Mouse (Mus musculus) neural tube, embryonic 13.5 days (tissue): ENCODE results near the gene Caap1. TPM values are rescaled to one million over a fixed set of nuclear protein-coding genes. Genes with fewer than 3 reads are reported as not detected.

ENCODE experiments used
- ATAC-seq: fragments of 200-750 bp; cut with Nextera tagmentation; 2 replicates; pipeline ENCODE4 v1.8.0; 2017; ENCODE audit warnings: low read depth, mild to moderate bottlenecking, moderate TSS enrichment, moderate library complexity
- H3K27ac ChIP-seq: fragments of 300-500 bp; sonication (generic); replicated peaks from 2 replicates; pipeline ENCODE4 v1.5.1; 2015; ENCODE audit warnings: moderate library complexity, mild to moderate bottlenecking, inconsistent platforms
- H3K27me3 ChIP-seq: fragments of 300-500 bp; sonication (generic); 2 replicates; pipeline ENCODE4 v1.6.1; 2015; ENCODE audit warnings: mild to moderate bottlenecking, inconsistent platforms
- H3K36me3 ChIP-seq: fragments of 300-500 bp; sonication (generic); 2 replicates; pipeline ENCODE4 v1.6.1; 2015; ENCODE audit warnings: mild to moderate bottlenecking, inconsistent platforms
- H3K4me1 ChIP-seq: fragments of 300-500 bp; sonication (generic); replicated peaks from 2 replicates; pipeline ENCODE4 v1.6.1; 2015; ENCODE audit warnings: inconsistent platforms
- H3K4me2 ChIP-seq: fragments of 300-500 bp; sonication (generic); 2 replicates; pipeline ENCODE4 v1.6.1; 2015; ENCODE audit warnings: inconsistent platforms, mild to moderate bottlenecking, moderate library complexity
- H3K4me3 ChIP-seq: fragments of 300-500 bp; sonication (generic); 2 replicates; pipeline ENCODE4 v1.5.1; 2015; ENCODE audit warnings: mild to moderate bottlenecking, inconsistent platforms
- H3K9ac ChIP-seq: fragments of 300-500 bp; sonication (generic); 2 replicates; pipeline ENCODE4 v1.6.1; 2015; ENCODE audit warnings: moderate library complexity, mild to moderate bottlenecking, inconsistent platforms
- H3K9me3 ChIP-seq: fragments of 300-500 bp; sonication (generic); 2 replicates; pipeline ENCODE4 v1.6.1; 2016; ENCODE audit warnings: inconsistent platforms
- WGBS: fragments of 180-500 bp; shearing (Covaris S2); methylation state at CpG from one replicate; pipeline ENCODE4 v1.1.7; 2015; 5-methylcytosine and 5-hydroxymethylcytosine counted together
- polyA plus RNA-seq: library from polyadenylated mRNA; unstranded; fragments of >200 nt; fragmentation: Nextera tagmentation; extraction: Ambion mirVana; gene quantifications from 2 replicates; pipeline ENCODE4 v1.2.1, GENCODE M21; 2015

Gene Caap1
- 21.6 and 26.0 TPM in 2 replicates for polyA plus RNA-seq

DNA sequence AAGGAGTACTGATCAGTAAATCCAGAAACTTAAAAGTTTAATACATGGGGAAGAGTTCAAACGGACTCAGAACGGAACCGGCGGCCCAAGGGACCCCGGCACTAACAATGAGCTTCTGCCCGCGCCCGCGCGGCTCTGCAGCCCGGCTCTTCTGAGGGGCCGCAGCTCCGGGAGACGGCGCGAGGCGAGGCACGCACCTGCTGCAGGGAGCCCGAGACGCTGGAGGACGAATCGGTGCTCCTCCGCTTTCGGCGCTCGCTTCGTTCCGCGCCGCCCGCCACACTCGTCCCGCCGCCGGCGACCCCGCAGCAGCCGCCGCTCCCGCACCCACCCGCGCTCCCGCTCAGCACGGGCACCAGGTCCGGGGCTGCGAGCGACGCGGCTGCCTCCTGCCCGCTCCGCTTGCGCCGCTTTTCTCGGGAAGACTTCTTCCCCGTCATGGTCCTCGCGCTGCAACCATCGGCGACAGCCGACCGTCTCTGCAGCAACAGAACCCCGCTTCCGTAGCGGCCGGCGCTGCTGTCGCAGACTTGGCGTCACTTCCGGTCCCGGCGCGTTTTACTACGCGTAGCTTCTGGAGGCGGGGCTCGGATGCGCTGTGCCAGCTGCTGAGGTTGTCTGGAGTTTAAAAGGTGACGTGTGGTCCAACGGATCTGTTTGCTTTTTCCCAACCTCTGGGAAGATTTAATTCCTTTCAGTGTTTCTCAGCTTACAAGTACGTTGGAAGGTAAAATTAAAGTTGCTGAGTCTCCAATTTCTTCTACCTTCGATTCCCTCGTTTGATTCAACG lies at the start of gene Caap1, which contains the start of gene Gm10306:
Caap1 (minus strand) TSS at position 532 of the 790 bp plus-strand sequence.
Gm10306 (plus strand) TSS at position 282 of the 790 bp plus-strand sequence.
- ATAC-seq = peak; percentile 97
- H3K36me3 ChIP-seq = no peaks in the 10 kb centered on the region
- peak within 1 kb of the TSS; percentile 73 for H3K4me2 ChIP-seq
- no peaks in the 10 kb centered on the region for H3K27me3 ChIP-seq
- under 1% methylated on average over 79 of the region's 83 CpGs for WGBS
- peak within 1 kb of the TSS; percentile 79 for H3K9ac ChIP-seq
- H3K27ac ChIP-seq = peak within 1 kb of the TSS; percentile 89
- H3K9me3 ChIP-seq = no peaks in the 10 kb centered on the region
- peak within 1 kb of the TSS; percentile 77 for H3K4me3 ChIP-seq
- peaks cover 17% of the 10 kb centered on the region for H3K4me1 ChIP-seq

DNA sequence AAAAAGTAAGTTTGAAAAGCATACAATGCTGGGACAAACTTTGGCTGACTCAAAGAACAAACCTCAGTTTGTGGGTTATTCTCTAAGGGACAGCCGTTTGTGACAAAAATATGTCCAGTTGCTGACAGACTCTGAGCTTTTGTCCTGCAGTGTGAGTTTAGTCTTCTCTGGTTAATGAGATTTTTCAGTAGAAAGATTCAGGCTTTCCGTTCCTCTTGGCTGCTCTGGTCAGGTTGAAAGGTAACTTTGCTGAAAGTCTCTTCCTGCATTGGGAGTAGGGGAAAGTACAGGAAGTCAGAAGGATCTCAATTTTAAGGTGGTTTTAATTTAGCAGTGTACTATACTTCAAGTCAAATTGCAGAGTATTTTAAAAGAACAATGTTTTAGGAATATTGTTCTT lies 49.0 kb upstream of the Caap1 start:
- no peaks in the 10 kb centered on the region for H3K36me3 ChIP-seq
- no peak overlapping the region for H3K9ac ChIP-seq
- H3K4me3 ChIP-seq = no peak overlapping the region
- ATAC-seq = no peak
- no peak overlapping the region for H3K27ac ChIP-seq
- 92% methylated on average over 2 of the region's 2 CpGs for WGBS
- H3K4me2 ChIP-seq = no peak overlapping the region
- peaks cover 26% of the 10 kb centered on the region for H3K4me1 ChIP-seq
- no peaks in the 10 kb centered on the region for H3K27me3 ChIP-seq
- no peaks in the 10 kb centered on the region for H3K9me3 ChIP-seq

DNA sequence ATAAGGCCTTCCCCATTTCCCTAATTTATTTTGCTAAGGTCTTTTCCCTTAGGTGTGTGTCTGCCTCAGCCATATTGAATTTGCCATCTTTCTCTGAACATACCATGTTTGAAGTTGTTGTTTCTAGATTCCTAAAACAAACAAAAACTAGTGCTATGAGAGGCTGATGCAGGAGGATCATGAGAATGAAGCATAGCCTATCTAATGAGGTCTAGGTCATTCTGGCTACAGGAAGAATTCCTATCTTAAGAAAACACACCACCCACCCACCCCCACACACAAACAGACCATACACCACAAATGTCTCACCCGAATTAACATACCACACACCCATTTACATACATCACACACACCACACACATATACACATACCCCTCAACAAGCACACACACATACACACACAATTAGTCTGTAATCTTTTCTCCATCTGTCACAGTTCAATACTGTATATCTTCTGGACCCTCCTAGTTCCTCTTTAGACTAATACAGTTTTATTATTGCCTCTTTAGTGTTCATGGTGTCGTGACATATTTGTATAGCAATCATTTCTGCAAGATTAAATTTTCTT lies 47.9 kb upstream of the Caap1 start:
- H3K27me3 ChIP-seq = no peaks in the 10 kb centered on the region
- 80% methylated on average over 2 of the region's 2 CpGs for WGBS
- no peak overlapping the region for H3K4me3 ChIP-seq
- peaks cover 29% of the 10 kb centered on the region for H3K4me1 ChIP-seq
- no peak overlapping the region for H3K9ac ChIP-seq
- H3K9me3 ChIP-seq = no peaks in the 10 kb centered on the region
- H3K27ac ChIP-seq = no peak overlapping the region
- ATAC-seq = no peak
- H3K36me3 ChIP-seq = no peaks in the 10 kb centered on the region
- H3K4me2 ChIP-seq = peak overlapping the region; percentile 80; the same call in 1 of the 2 replicates

DNA sequence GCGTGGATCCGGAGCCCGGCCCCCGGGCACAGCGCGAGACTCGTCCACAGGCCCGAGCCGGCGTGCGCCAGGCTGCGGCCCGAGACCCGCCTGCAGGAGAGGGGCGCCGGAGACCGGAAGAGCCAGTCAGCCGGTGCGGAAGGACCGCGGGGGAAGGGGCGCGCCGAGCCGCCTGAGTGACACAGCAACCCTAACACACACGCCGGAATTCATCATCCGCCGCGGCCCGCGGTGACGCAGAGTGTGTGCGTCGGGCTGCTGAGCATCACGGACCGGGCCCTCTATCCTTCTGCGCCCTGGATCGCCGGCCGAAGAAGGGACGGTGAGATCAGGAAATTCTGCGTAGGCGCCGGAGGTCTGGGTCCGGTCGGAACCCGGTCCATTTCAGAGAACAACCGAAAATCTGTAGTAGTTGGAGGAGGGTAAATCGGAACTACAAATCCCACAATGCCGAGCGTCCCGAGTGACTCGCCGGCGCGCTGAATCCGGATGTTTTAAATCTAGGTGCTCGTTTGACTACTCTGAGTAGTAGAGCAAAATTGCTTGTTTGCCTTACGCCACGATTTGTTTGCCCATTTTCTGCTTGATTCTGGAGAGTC lies 46.5 kb upstream of the Caap1 start, which contains the start of gene Plaa:
Plaa (minus strand) TSS at position 214 of the 599 bp plus-strand sequence.
- peak; percentile 99 for ATAC-seq
- H3K36me3 ChIP-seq = no peaks in the 10 kb centered on the region
- H3K4me3 ChIP-seq = peak within 1 kb of the TSS; percentile 92
- no peaks in the 10 kb centered on the region for H3K27me3 ChIP-seq
- H3K4me1 ChIP-seq = peaks cover 29% of the 10 kb centered on the region
- peak within 1 kb of the TSS; percentile 98 for H3K9ac ChIP-seq
- H3K27ac ChIP-seq = peak within 1 kb of the TSS; percentile 95
- H3K4me2 ChIP-seq = peak within 1 kb of the TSS; percentile 88
- WGBS = under 1% methylated on average over 61 of the region's 61 CpGs
- H3K9me3 ChIP-seq = no peaks in the 10 kb centered on the region

DNA sequence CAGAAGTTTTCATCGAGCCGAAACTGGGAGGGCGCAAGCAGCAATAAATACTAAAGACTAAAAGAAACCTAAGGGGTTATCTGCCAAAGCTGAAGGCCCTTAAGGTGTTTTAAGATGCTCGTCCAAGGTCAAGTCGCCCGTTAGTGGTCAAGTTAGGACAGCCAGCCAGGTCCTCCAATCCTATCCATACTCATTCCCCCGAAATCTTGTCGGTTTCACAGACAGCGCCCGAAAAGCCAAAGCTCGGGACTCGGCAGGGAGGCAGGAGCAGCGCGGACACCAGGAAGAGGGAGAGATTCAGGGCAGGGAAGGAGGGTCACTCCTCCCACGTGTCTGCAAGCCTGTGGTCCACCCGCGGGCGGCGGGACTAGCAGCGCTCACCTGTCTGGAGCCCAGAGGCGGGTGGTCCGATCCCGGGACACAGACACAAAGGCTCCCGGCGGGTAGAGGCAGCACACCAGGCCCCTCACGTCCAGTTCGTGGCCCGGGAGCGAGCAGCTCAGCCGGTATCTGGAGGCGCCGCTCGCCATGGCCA lies 46.0 kb upstream of the Caap1 start:
- under 1% methylated on average over 33 of the region's 33 CpGs for WGBS
- Histone ChIP-seq H3K27ac (peak overlapping the region; percentile 95), H3K4me3 (peak overlapping the region; percentile 92), H3K9ac (peak overlapping the region; percentile 98), H3K9me3 (no peaks in the 10 kb centered on the region), H3K4me1 (peaks cover 29% of the 10 kb centered on the region), H3K27me3 (no peaks in the 10 kb centered on the region), H3K36me3 (no peaks in the 10 kb centered on the region), H3K4me2 (peak overlapping the region; percentile 88)
- ATAC-seq = no peak; the same call in none of the 2 replicates

DNA sequence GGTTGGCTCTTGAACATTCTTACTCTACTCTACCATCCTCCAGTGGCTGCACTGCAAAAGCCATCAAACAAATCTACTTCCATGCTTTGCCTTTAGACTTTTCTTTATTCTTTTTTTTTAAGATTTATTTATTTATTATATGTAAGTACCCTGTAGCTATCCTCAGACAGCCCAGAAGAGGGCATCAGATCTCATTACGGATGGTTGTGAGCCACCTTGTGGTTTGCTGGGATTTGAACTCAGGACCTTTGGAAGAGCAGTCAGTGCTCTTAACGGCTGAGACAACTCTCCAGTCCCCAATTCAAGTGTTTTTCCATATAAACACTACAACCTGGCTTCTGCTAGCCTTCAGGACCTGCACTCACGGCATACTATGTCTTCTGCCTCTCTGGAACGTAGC lies 44.8 kb upstream of the Caap1 start:
- H3K9ac ChIP-seq = no peak overlapping the region
- 0 out of 2 replicates have a peak overlapping the region, but pooled peaks have one; percentile 92 for H3K4me3 ChIP-seq
- ATAC-seq = no peak
- no peaks in the 10 kb centered on the region for H3K36me3 ChIP-seq
- no peaks in the 10 kb centered on the region for H3K9me3 ChIP-seq
- no peaks in the 10 kb centered on the region for H3K27me3 ChIP-seq
- WGBS = 94% methylated on average over 4 of the region's 4 CpGs
- no peak overlapping the region for H3K27ac ChIP-seq
- H3K4me2 ChIP-seq = peak overlapping the region; percentile 88
- H3K4me1 ChIP-seq = peaks cover 29% of the 10 kb centered on the region

DNA sequence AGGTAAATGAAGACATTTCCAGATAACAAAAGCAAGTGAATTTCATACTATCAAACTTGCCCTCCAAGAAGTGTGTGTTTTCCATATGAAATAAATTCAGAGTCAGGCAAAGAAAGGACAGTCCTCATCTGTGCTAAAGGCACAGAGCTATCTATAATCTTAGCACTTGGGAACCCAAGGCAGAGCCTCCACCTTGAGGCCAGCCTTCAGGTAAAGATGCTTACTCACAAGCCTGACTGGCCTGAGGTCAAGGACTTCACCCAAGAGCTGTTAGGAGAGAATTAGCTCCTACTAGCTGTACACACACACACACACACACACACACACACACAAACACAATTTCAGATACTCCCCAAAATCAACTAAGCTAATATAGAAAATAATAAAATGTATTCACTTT lies 36.1 kb upstream of the Caap1 start:
- Histone ChIP-seq H3K4me2 (no peak overlapping the region), H3K9me3 (no peaks in the 10 kb centered on the region), H3K4me1 (peaks cover 7% of the 10 kb centered on the region; the same call in 1 of the 2 replicates), H3K27me3 (no peaks in the 10 kb centered on the region), H3K9ac (no peak overlapping the region), H3K27ac (no peak overlapping the region), H3K4me3 (no peak overlapping the region), H3K36me3 (no peaks in the 10 kb centered on the region)
- ATAC-seq = no peak

DNA sequence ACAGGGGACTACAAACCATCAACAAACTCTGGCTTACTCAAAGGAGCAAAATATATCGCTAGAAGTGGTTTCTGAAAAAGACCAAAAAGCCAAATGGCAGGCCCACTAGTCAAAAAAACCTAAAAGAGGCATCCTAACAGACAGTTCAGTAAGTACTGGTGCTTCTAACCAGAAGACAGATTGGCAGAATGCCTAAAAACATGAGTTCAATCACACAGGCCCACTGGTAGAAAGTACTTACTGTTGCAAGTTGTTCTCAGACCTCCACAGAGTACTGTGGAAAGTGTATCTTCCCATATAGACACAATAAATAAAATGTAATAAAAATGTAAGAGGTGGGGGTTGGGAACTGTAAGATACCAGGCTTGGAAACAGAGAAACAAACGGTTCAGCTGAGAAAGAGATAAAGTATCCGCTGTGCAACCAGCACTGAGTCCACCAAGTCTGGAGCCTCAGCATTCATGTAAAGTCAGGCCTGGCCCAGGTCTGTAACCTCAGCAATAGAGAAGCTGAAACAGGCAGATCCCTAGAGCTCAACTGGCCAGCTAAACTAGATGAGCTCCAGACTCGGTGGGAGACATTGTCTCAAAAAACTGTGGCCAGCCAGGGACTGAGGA lies 35.3 kb upstream of the Caap1 start:
- H3K27ac ChIP-seq = no peak overlapping the region
- no peak overlapping the region for H3K4me2 ChIP-seq
- H3K9me3 ChIP-seq = no peaks in the 10 kb centered on the region
- 87% methylated on average over 4 of the region's 4 CpGs for WGBS
- no peak overlapping the region for H3K4me3 ChIP-seq
- H3K27me3 ChIP-seq = no peaks in the 10 kb centered on the region
- peaks cover 7% of the 10 kb centered on the region; the same call in 1 of the 2 replicates for H3K4me1 ChIP-seq
- no peaks in the 10 kb centered on the region for H3K36me3 ChIP-seq
- ATAC-seq = no peak
- H3K9ac ChIP-seq = no peak overlapping the region

DNA sequence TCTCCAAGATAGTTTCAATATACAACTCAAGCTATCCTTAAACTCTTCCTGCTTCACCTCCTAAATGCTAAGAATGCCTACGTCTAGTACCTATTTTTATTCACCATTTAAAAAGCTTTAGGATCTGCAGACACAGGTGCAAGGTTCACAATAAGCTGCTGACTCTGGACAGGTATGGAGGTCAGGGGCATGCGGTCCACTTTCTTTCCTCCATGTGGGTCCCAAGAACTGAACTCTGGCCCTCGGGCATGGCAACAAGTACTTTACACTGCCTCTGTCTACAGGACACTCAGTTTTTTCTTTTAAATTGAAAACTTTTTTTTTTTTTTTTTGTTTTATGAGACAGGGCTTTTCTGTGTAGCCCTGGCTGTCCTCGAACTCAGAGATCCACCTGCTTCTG lies 16.1 kb upstream of the Caap1 start:
- peaks cover 58% of the 10 kb centered on the region for H3K36me3 ChIP-seq
- WGBS = 97% methylated on average over 4 of the region's 4 CpGs

DNA sequence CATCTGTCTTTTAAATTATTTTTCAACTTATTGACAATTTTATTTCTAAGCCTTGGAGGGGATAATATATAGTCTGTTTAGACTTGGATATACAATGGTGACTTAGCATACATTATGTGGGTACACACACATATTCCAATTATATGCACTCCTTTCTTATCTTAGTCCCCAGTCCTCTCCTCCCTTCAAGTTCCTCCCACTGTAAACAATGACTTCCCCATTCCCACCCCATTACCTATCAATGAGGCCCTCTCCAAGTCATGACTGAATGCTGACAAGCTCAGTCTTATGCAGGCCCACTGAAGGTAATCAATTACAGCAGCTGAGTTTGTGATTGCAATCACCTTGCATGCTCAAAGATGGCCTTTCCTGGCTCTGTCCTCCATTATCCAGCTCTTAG lies 7.7 kb upstream of the Caap1 start:
- H3K27me3 ChIP-seq = no peaks in the 10 kb centered on the region
- no peak for ATAC-seq
- no peak overlapping the region for H3K4me3 ChIP-seq
- H3K4me1 ChIP-seq = no peaks in the 10 kb centered on the region
- H3K36me3 ChIP-seq = peaks cover 14% of the 10 kb centered on the region
- no peak overlapping the region for H3K27ac ChIP-seq
- H3K9me3 ChIP-seq = no peaks in the 10 kb centered on the region
- H3K4me2 ChIP-seq = no peak overlapping the region
- no peak overlapping the region for H3K9ac ChIP-seq

More for the DNA sequence above, 16.1 kb upstream of the Caap1 start:
- Histone ChIP-seq H3K4me2 (no peak overlapping the region), H3K27ac (no peak overlapping the region), H3K4me1 (no peaks in the 10 kb centered on the region), H3K9me3 (no peaks in the 10 kb centered on the region), H3K27me3 (no peaks in the 10 kb centered on the region), H3K4me3 (no peak overlapping the region), H3K9ac (no peak overlapping the region)
- ATAC-seq = no peak

DNA sequence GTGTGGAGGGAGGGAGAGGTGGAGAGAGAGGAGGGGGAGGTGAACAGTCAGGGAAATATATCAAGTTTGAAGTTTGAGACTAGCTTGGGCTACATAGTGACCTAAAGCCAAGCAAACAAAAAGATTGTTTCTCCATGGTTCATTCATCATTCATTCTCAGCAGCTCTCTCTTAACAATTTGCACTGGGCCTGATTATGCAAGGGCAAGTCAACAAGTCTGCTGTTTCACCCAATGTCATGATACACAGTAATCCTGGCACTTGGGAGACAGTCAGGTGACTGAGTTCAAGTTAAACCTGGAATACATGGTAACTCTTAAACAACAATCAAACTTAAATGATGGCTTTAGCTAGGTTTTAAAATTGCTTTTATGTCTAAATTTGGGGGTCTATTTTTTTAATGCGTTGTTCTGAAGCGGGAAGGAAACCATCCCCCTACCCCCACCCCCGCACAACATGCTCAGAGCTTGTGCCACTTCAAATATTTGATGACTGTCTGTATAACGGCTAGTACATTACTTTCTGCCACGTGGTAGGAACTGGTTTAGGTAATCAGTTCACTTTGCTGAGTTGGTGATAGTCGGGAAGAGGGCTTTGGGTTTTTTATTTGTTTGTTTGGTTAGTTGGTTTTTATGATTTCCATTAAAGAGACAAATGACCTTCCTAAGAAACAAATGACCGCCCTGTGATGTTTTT lies 5.5 kb upstream of the Caap1 start:
- Histone ChIP-seq H3K4me1 (no peaks in the 10 kb centered on the region), H3K9me3 (no peaks in the 10 kb centered on the region), H3K4me2 (no peak overlapping the region), H3K36me3 (peaks cover 5% of the 10 kb centered on the region), H3K4me3 (no peak overlapping the region), H3K27me3 (no peaks in the 10 kb centered on the region), H3K27ac (no peak overlapping the region), H3K9ac (no peak overlapping the region)
- 74% methylated on average over 7 of the region's 7 CpGs for WGBS
- ATAC-seq = no peak
